Mouse (Mus musculus) stomach, postnatal 0 days (tissue): Measurements from ENCODE around the gene Erc2. TPM values are rescaled to one million over a fixed set of nuclear protein-coding genes. Genes with fewer than 3 reads are reported as not detected.

Experiments
- ATAC-seq: fragments of 200-750 bp; cut with Nextera tagmentation; 2 replicates; pipeline ENCODE4 v1.8.0; 2017; ENCODE audit not compliant: low FRiP score, low TSS enrichment
- DNase-seq: peaks from one replicate; pipeline ENCODE4 v3.0.0-alpha.2; 2016; ENCODE audit warnings: low spot score
- H3K27ac ChIP-seq: fragments of 300-500 bp; sonication (generic); replicated peaks from 2 replicates; pipeline ENCODE4 v1.5.1; 2014; ENCODE audit warnings: mild to moderate bottlenecking, control low read depth
- H3K27me3 ChIP-seq: fragments of 300-500 bp; sonication (generic); 2 replicates; pipeline ENCODE4 v1.6.1; 2014; ENCODE audit warnings: low read length; ENCODE audit not compliant: control insufficient read depth, insufficient read depth
- H3K36me3 ChIP-seq: fragments of 300-500 bp; sonication (generic); 2 replicates; pipeline ENCODE4 v1.6.1; 2014; ENCODE audit warnings: low read length, mixed read lengths; ENCODE audit not compliant: control insufficient read depth, insufficient read depth
- H3K4me1 ChIP-seq: fragments of 300-500 bp; sonication (generic); replicated peaks from 2 replicates; pipeline ENCODE4 v1.6.1; 2014; ENCODE audit warnings: antibody characterized with exemption; ENCODE audit not compliant: control insufficient read depth, insufficient read depth
- H3K4me2 ChIP-seq: fragments of 300-500 bp; sonication (generic); replicated peaks from 2 replicates; pipeline ENCODE4 v1.6.1; 2014; ENCODE audit warnings: low read depth, mild to moderate bottlenecking, control low read depth, moderate library complexity
- H3K4me3 ChIP-seq: fragments of 300-500 bp; sonication (generic); 2 replicates; pipeline ENCODE4 v1.5.1; 2014; ENCODE audit warnings: low read depth, low read length, control low read depth
- H3K9ac ChIP-seq: fragments of 300-500 bp; sonication (generic); 2 replicates; pipeline ENCODE4 v1.6.1; 2014; ENCODE audit warnings: mild to moderate bottlenecking, low read length, control low read depth, mixed read lengths
- H3K9me3 ChIP-seq: fragments of 300-500 bp; sonication (generic); 2 replicates; pipeline ENCODE4 v1.6.1; 2016; ENCODE audit warnings: low read length; ENCODE audit not compliant: control insufficient read depth
- CTCF ChIP-seq: IDR thresholded peaks from 2 replicates; pipeline ENCODE4 v1.5.1; 2016; ENCODE audit warnings: antibody characterized with exemption, low read depth, mild to moderate bottlenecking, moderate library complexity
- EP300 ChIP-seq: optimal IDR thresholded peaks from 2 replicates; pipeline ENCODE3; 2016; ENCODE audit warnings: antibody characterized with exemption
- WGBS: fragments of 180-500 bp; shearing (Covaris S2); extraction: QIAGEN DNeasy Blood & Tissue Kit; methylation state at CpG from one replicate; pipeline ENCODE4 v1.1.7; 2014; 5-methylcytosine and 5-hydroxymethylcytosine counted together
- polyA plus RNA-seq: library from polyadenylated mRNA; unstranded; fragments of >200 nt; fragmentation: Nextera tagmentation; extraction: Ambion mirVana; gene quantifications from 2 replicates; pipeline ENCODE4 v1.2.1, GENCODE M21; 2015

Gene Erc2
- polyA plus RNA-seq, 1 experiment from 2014 or later = 3.0 TPM

DNA sequence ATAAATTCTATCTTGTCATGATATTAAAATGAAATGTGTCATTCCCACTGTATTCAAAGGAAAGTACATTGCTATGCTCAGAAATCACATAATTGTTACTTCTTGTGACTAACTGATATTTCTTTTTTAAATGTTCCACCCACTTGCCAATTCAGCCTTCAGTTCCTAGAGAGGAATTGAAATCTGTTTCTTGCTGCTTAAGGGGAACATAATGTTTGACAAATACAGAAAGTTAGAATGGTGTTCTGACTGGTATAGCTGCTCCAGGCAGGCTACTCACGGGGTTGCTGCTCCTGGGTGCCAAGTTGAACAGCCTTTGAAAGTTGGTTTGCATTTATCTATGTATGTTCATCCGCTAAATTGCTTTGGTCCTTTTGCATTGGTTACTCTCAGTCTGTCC lies 270.2 kb downstream of the Erc2 start:
- Histone ChIP-seq H3K4me3 (no peak overlapping the region), H3K27me3 (no peaks in the 10 kb centered on the region), H3K27ac (no peak overlapping the region), H3K4me2 (no peak overlapping the region), H3K36me3 (no peaks in the 10 kb centered on the region), H3K4me1 (no peaks in the 10 kb centered on the region), H3K9ac (no peak overlapping the region), H3K9me3 (no peaks in the 10 kb centered on the region)
- TF ChIP-seq EP300 (no peak), CTCF (no peak)
- DNase-seq (no peak), ATAC-seq (no peak)
- WGBS = 94% methylated on average over 2 of the region's 2 CpGs

DNA sequence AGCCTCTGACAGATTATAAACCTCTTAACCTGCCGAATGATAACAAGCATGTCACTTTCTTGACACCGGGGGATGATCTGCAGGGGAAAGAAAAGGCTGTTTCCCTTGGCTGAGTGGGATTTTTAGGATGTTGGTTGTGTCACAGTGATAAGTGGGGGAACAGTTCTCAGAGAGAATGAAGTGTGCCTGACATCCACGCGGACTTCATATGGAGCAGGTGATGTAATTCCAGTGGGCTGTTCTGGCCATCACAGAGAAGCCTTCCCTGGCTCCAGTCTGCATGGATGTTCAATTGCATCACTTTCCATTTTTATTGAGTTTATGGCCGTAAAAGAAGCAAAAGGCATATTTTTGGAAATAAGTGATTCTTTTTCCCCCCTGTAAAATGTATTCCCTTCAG lies 279.5 kb downstream of the Erc2 start:
- DNase-seq (no peak), ATAC-seq (no peak)
- Histone ChIP-seq H3K9ac (no peak overlapping the region), H3K27ac (no peak overlapping the region), H3K27me3 (no peaks in the 10 kb centered on the region), H3K9me3 (no peaks in the 10 kb centered on the region), H3K4me1 (no peaks in the 10 kb centered on the region), H3K4me2 (no peak overlapping the region), H3K36me3 (no peaks in the 10 kb centered on the region), H3K4me3 (no peak overlapping the region)
- TF ChIP-seq CTCF (no peak), EP300 (no peak)
- 36% methylated on average over 5 of the region's 5 CpGs for WGBS

DNA sequence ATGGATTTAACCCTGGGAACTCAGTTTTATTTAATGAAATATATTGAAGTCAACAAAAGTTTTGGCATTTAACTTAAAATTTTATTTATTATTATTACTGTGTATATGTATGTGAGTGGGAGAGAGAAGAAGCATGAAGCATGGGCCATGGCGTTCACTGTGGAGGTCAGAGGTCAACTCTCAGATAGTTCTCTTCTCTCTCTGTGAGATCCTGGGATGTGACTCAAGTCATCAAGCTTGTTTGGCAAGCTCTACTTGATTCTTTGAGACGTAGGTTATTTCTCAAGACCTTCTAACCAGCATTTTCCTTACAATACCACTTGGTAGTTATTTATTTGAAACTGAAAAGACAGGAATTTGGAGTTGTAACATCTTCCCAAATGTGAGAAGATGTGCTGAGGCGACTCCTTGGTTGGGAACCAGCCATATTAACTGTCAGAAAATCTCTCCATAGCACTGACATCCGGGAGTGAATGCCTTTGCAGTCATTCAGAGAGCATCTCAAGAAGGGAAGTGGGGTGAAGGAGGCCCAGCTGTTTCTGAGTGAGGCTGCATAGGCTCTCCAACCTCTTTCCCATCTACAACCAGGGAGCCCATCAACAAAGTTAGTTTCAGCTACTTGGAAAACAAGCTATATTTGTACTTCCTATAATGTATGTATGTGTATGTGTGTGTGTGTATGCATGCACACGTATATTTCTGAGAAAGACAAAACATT lies 299.6 kb downstream of the Erc2 start:
- DNase-seq (no peak), ATAC-seq (no peak)
- Histone ChIP-seq H3K36me3 (no peaks in the 10 kb centered on the region), H3K4me1 (no peaks in the 10 kb centered on the region), H3K9ac (no peak overlapping the region), H3K4me3 (no peak overlapping the region), H3K4me2 (no peak overlapping the region), H3K27ac (no peak overlapping the region), H3K27me3 (no peaks in the 10 kb centered on the region), H3K9me3 (no peaks in the 10 kb centered on the region)
- TF ChIP-seq CTCF (no peak), EP300 (no peak)
- WGBS = 67% methylated on average over 5 of the region's 5 CpGs

DNA sequence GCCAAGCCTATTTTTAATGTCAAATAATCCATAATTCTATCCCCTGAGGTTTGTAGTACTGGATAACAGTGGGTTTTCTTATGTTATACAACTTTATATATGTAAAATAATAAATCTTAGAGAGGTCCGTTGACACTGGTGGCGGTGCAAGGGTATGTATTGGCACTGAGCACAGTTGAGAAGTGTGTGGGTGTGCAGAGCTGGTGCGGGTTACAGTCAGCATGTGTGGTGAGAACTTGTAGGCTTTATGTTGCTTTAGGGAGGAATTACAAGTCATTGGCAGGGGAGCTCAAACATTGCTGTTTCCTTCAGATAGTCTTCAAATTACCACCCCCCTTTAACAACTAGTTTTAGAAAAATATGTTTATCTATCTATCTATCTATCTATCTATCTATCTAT lies 305.1 kb downstream of the Erc2 start:
- Histone ChIP-seq H3K27me3 (no peaks in the 10 kb centered on the region), H3K4me3 (no peak overlapping the region), H3K9me3 (no peaks in the 10 kb centered on the region), H3K27ac (no peak overlapping the region), H3K4me1 (no peaks in the 10 kb centered on the region), H3K9ac (no peak overlapping the region), H3K4me2 (no peak overlapping the region), H3K36me3 (no peaks in the 10 kb centered on the region)
- no peak for DNase-seq
- 87% methylated on average over 3 of the region's 3 CpGs for WGBS
- TF ChIP-seq EP300 (no peak), CTCF (no peak)
- no peak for ATAC-seq

DNA sequence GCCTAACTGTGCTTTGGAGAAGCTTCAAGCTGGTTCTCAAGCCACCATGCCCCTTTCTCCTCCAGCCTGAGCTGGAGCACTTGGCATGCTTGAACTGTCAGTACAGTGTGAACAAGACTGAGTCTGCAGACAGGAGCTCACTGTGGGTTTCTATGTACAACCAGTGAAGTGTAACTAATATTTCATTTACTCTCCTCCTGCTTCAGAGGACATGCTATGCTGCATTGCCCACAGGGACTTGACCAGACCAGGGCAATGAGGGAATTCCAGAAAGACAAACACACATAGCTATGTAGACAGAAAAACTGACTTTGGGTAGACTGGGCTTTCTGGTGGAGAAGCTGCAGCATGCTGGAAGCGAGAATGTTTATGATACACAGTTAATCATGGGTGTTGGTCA lies 311.3 kb downstream of the Erc2 start:
- DNase-seq = no peak
- WGBS = 32% methylated on average over 1 of the region's 1 CpGs

DNA sequence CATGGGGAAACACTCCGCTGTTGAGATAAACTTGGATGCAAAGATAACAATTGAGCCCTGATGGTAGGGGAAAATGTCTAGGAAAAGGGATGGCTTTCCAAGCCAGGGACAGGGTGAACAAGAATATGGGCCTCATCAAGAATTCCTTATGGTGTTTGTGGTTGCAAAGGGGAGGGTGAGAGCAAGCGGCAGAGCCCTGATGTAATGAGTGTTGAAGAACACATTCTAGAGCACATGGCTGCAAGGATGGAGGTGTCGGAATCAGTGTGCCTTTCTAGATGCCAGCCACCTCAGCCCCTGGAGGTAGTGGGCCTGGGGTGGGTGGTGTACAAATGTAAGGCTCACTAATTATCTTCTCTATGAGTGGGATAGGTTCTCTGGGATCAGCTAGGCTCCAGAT lies 313.5 kb downstream of the Erc2 start:
- TF ChIP-seq EP300 = no peak
- no peak for TF ChIP-seq CTCF
- Histone ChIP-seq H3K9me3 (no peaks in the 10 kb centered on the region), H3K4me2 (no peak overlapping the region), H3K36me3 (no peaks in the 10 kb centered on the region), H3K4me1 (no peaks in the 10 kb centered on the region), H3K27ac (no peak overlapping the region), H3K27me3 (no peaks in the 10 kb centered on the region), H3K4me3 (no peak overlapping the region), H3K9ac (no peak overlapping the region)
- ATAC-seq = no peak
- DNase-seq = no peak
- 94% methylated on average over 3 of the region's 3 CpGs for WGBS

More for the DNA sequence above, 311.3 kb downstream of the Erc2 start:
- H3K27me3 ChIP-seq = no peaks in the 10 kb centered on the region
- no peak overlapping the region for H3K4me3 ChIP-seq
- H3K4me2 ChIP-seq = no peak overlapping the region
- no peak overlapping the region for H3K9ac ChIP-seq
- no peak for TF ChIP-seq CTCF
- TF ChIP-seq EP300 = no peak
- no peaks in the 10 kb centered on the region for H3K9me3 ChIP-seq
- ATAC-seq = no peak
- no peaks in the 10 kb centered on the region for H3K4me1 ChIP-seq
- no peaks in the 10 kb centered on the region for H3K36me3 ChIP-seq
- no peak overlapping the region for H3K27ac ChIP-seq
